Mouse (Mus musculus): Measurements from ENCODE around the gene 4933434E20Rik.

DNA sequence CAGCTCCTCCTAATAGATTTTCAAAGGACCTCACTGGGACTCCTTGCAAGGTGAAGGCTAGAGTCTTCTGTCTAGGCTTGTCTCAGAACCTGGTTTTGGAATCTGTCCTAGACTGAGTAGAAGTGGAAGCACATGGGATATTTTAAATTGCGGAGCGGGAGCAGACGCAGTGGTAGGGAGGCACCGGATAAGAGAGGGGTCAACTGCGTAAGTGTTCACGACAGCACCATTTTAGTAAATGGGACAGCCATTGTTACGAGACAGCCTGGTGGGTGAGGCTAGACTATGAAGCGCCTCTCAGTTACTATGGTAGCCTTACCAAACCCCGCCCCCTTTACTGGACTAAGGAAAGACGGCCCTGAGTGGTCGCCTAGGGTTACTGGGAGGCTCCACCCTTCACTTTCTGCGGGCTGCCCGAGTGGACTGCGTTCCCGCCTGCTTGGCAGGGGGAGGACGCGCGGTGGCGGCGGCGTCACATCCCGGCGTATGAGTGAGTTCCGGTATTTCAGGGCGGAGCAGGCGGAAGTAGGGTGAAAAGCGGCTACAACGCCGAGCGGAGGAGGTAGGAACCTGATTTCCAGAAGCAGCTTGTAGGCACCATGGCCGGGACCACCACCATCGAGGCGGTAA lies 27.8 kb downstream of the 4933434E20Rik start:
- no peak for TF ChIP-seq POLR2A (IDR thresholded peaks at IDR 0.05; ENCODE audit: insufficient read depth, low read length)
- no peak for TF ChIP-seq CTCF (IDR thresholded peaks at IDR 0.05; ENCODE audit: low read depth, low read length)
- TF ChIP-seq EP300 (IDR thresholded peaks at IDR 0.05; ENCODE audit: insufficient read depth, low read depth, low read length) = 0 out of 2 replicates have a peak, but pooled peaks have one; percentile 37

All from ES-Bruce4 (cell line).